Mouse (Mus musculus): Measurements from ENCODE around the gene Zfp938. TPM values are rescaled to one million over a fixed set of nuclear protein-coding genes. Genes with fewer than 3 reads are reported as not detected.

The Zfp938 gene
- total RNA-seq (2021): 5.1 and 7.2 TPM in 2 replicates
- long read RNA-seq, experiment 1, partial matches to known transcripts: 8 of 11 reads
- long read RNA-seq, experiment 1, other reads (novel, unspliced or antisense): 0 of 11 reads
- long read RNA-seq, experiment 2, partial matches to known transcripts: 6 of 9 reads
- long read RNA-seq, experiment 2, other reads (novel, unspliced or antisense): 2 of 9 reads

GRCm38 (mm10) chr10:82240742-82241400, at the start of gene Zfp938:
TSS of gene Zfp938 (minus strand) at chr10:82241280.
- peak; percentile 87 for DNase-seq

- DNase-seq: no peak
These were observed 16.3 kb upstream of the Zfp938 start for GRCm38 (mm10) chr10:82257331-82257730.

- DNase-seq: no peak
These were observed 3.9 kb upstream of the Zfp938 start for GRCm38 (mm10) chr10:82245021-82245420.

- DNase-seq: no peak
These were observed 315 bp upstream of the Zfp938 start for GRCm38 (mm10) chr10:82241401-82241788.

- peak; percentile 88 for DNase-seq
These were observed 62.6 kb downstream of the Zfp938 start for GRCm38 (mm10) chr10:82178257-82179064.

Other genes with a start within 250 kb of the Zfp938 start
- gene Zfp873, start 193.2 kb downstream of the Zfp938 start, total RNA-seq (2021): 6.9 and 8.0 TPM in 2 replicates
- gene BC024063, start 157.9 kb downstream of the Zfp938 start, total RNA-seq (2021): 2.9 and 5.3 TPM in 2 replicates
- 3.7 and 4.1 TPM in 2 replicates for gene AU041133, start 113.3 kb downstream of the Zfp938 start, total RNA-seq (2021)
- gene 4932415D10Rik, start 75.3 kb upstream of the Zfp938 start, total RNA-seq (2021): not detected in 2 replicates
- 4.3 and 5.2 TPM in 2 replicates for gene Gm4924, start 113.0 kb upstream of the Zfp938 start, total RNA-seq (2021)